Mouse (Mus musculus) hindbrain, embryonic 13.5 days (tissue): ENCODE measurements around the gene Fstl4. TPM values are rescaled to one million over a fixed set of nuclear protein-coding genes. Genes with fewer than 3 reads are reported as not detected.
A peak's percentile ranks its signal among the peaks of the same experiment; 100 is the strongest.

ENCODE experiments used
- ATAC-seq: fragments of 200-750 bp; cut with Nextera tagmentation; 2 replicates; pipeline ENCODE4 v1.8.0; 2017; ENCODE audit warnings: moderate TSS enrichment; ENCODE audit not compliant: low FRiP score
- H3K27ac ChIP-seq: fragments of 300-500 bp; sonication (generic); 2 replicates; pipeline ENCODE4 v1.5.1; 2015; ENCODE audit warnings: inconsistent platforms, mild to moderate bottlenecking, moderate library complexity
- H3K27me3 ChIP-seq: fragments of 300-500 bp; sonication (generic); 2 replicates; pipeline ENCODE4 v1.6.1; 2015; ENCODE audit warnings: mild to moderate bottlenecking, inconsistent platforms
- H3K36me3 ChIP-seq: fragments of 300-500 bp; sonication (generic); 2 replicates; pipeline ENCODE4 v1.6.1; 2015; ENCODE audit warnings: mild to moderate bottlenecking, inconsistent platforms
- H3K4me1 ChIP-seq: fragments of 300-500 bp; sonication (generic); replicated peaks from 2 replicates; pipeline ENCODE4 v1.6.1; 2015; ENCODE audit warnings: inconsistent platforms
- H3K4me2 ChIP-seq: fragments of 300-500 bp; sonication (generic); 2 replicates; pipeline ENCODE4 v1.6.1; 2015; ENCODE audit warnings: inconsistent platforms, mild to moderate bottlenecking, moderate library complexity
- H3K4me3 ChIP-seq: fragments of 300-500 bp; sonication (generic); 2 replicates; pipeline ENCODE4 v1.5.1; 2015; ENCODE audit warnings: mild to moderate bottlenecking, inconsistent platforms
- H3K9ac ChIP-seq: fragments of 300-500 bp; sonication (generic); 2 replicates; pipeline ENCODE4 v1.6.1; 2015; ENCODE audit warnings: mild to moderate bottlenecking, inconsistent platforms
- H3K9me3 ChIP-seq: fragments of 300-500 bp; sonication (generic); 2 replicates; pipeline ENCODE4 v1.6.1; 2016; ENCODE audit warnings: inconsistent platforms
- WGBS: fragments of 180-500 bp; shearing (Covaris S2); methylation state at CpG from one replicate; pipeline ENCODE4 v1.1.7; 2015; 5-methylcytosine and 5-hydroxymethylcytosine counted together
- polyA plus RNA-seq: library from polyadenylated mRNA; unstranded; fragments of >200 nt; fragmentation: Nextera tagmentation; extraction: Ambion mirVana; gene quantifications from 2 replicates; pipeline ENCODE4 v1.2.1, GENCODE M21; 2015

Fstl4 gene
- polyA plus RNA-seq, 1 experiment from 2014 or later: 9.4 TPM

- 76% methylated on average over 2 of the region's 2 CpGs for WGBS
- Histone ChIP-seq H3K4me2 (no peak overlapping the region), H3K4me3 (no peak overlapping the region), H3K27ac (no peak overlapping the region), H3K9ac (no peak overlapping the region), H3K27me3 (no peaks in the 10 kb centered on the region), H3K4me1 (0 out of 2 replicates have a peak, but pooled peaks cover 4% of the 10 kb centered on the region), H3K9me3 (0 out of 2 replicates have a peak, but pooled peaks cover 4% of the 10 kb centered on the region), H3K36me3 (no peaks in the 10 kb centered on the region)
- no peak for ATAC-seq
These were observed 113.2 kb downstream of the Fstl4 start for GRCm38 (mm10) chr11:52877662-52878061.

DNA sequence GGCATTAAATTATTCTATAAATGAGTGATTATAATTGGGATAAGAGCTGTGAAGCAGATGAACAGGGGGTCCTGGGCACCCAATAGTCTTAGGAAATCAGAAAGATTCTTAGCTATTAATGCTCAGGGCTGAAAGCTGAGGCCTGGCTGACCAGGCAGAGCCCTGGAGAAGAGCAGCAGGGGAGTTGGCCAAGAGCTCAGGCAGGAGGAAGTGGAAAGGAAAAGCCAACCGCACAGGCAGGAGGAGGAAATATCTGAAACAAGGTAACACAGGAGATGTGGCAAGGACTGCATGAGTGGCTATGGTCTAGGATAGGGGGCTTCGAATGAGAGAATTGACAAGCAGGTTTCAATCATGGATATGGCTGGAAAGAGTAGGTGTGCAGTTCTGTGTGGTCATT lies 115.5 kb downstream of the Fstl4 start:
- H3K27me3 ChIP-seq: no peaks in the 10 kb centered on the region
- 0 out of 2 replicates have a peak, but pooled peaks cover 4% of the 10 kb centered on the region for H3K4me1 ChIP-seq
- H3K9me3 ChIP-seq: no peaks in the 10 kb centered on the region
- H3K36me3 ChIP-seq: no peaks in the 10 kb centered on the region
- WGBS: 90% methylated on average over 2 of the region's 2 CpGs
- no peak overlapping the region for H3K27ac ChIP-seq
- H3K9ac ChIP-seq: no peak overlapping the region
- H3K4me2 ChIP-seq: no peak overlapping the region
- no peak for ATAC-seq
- H3K4me3 ChIP-seq: no peak overlapping the region

DNA sequence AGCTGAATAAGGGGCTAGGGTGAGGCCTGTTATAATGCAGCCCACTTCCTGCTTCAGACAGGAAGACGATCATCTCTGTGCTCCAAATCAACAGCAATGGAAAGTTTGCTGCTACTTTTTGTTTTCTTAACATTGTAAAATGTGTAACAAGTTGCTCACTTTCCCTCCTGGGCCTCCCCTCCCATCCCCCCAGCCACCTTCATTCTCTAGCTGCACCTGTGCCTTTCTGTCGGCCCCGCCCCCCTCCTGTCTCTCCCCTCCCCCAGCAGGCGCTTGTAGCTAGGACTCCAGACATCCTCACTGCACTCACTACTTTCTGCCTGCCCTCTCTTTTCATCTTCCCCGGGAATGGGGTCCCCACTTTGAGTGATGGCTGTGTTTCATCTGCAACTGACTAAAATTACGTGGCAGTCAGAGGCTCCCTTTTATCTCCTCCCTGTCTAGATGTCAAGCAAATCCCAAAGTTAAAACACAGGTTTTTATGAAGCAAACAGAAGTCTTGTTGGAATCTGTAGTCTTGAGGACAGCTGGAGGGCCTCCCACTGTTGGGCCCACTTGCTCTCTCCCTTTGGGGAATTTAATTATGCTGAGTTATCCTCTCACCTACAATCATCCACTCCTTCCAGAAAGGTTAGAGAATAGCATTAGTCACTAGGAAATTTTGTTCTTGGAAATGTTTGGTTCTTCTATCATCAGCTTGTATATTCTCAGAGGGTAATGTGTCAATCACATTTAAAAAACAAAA lies 122.3 kb downstream of the Fstl4 start:
- 13% methylated on average over 6 of the region's 6 CpGs for WGBS
- no peak overlapping the region for H3K4me3 ChIP-seq
- H3K9me3 ChIP-seq: no peaks in the 10 kb centered on the region
- no peak overlapping the region for H3K9ac ChIP-seq
- H3K4me1 ChIP-seq: peaks cover 23% of the 10 kb centered on the region
- ATAC-seq: no peak
- H3K27me3 ChIP-seq: no peaks in the 10 kb centered on the region
- H3K27ac ChIP-seq: no peak overlapping the region
- no peaks in the 10 kb centered on the region for H3K36me3 ChIP-seq
- no peak overlapping the region for H3K4me2 ChIP-seq

DNA sequence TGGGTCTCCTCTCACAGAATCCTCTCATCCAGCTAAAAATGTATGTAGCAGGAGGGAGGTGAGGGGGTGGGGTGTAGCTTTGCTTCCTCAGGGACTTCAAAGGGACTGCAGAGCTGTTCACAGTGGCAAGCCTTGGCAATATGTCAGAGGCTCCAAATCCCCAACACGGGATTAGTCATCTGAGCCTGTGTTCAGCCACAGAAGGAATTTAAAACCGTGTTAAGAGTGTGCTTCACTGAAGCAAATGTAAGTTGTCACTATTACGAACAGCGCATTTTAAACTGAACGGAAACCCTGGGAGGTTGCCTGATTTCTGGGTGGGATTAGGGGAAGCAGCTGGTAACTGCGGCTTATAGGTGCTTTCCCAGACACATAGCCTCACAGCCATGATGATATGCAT lies 123.7 kb downstream of the Fstl4 start:
- no peak overlapping the region for H3K9ac ChIP-seq

DNA sequence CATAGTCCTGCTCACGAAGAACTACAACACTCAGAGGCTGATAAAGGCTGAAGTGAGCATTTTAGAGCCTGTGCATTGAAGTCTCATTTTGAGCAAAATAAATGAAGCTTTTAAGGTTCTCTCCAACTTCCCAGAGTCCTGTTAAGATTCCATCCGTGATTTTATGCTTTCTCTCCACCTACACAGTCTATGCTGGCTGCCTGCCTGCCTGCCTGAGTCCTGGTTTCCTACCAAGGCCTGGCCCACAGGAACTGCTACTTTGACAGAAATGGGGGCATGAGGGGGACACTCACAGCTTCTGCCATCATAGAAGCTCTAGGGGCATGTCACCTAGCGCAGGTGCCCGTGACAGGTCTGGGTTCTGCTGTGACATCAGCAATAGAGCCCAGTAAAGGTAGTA lies 125.1 kb downstream of the Fstl4 start:
- no peak for ATAC-seq
- Histone ChIP-seq H3K4me1 (peaks cover 23% of the 10 kb centered on the region), H3K9ac (0 out of 2 replicates have a peak overlapping the region, but pooled peaks have one; percentile 26), H3K9me3 (no peaks in the 10 kb centered on the region), H3K4me3 (no peak overlapping the region), H3K27me3 (no peaks in the 10 kb centered on the region), H3K4me2 (no peak overlapping the region), H3K36me3 (no peaks in the 10 kb centered on the region), H3K27ac (no peak overlapping the region)
- 88% methylated on average over 4 of the region's 4 CpGs for WGBS

More for the DNA sequence above, 123.7 kb downstream of the Fstl4 start:
- H3K4me3 ChIP-seq: no peak overlapping the region
- 37% methylated on average over 6 of the region's 6 CpGs for WGBS
- no peaks in the 10 kb centered on the region for H3K27me3 ChIP-seq
- ATAC-seq: no peak
- no peaks in the 10 kb centered on the region for H3K9me3 ChIP-seq
- H3K27ac ChIP-seq: no peak overlapping the region
- H3K4me2 ChIP-seq: no peak overlapping the region
- no peaks in the 10 kb centered on the region for H3K36me3 ChIP-seq
- peaks cover 23% of the 10 kb centered on the region for H3K4me1 ChIP-seq

- H3K4me2 ChIP-seq: no peak overlapping the region
- H3K27me3 ChIP-seq: no peaks in the 10 kb centered on the region
- no peak overlapping the region for H3K27ac ChIP-seq
- WGBS: 85% methylated on average over 7 of the region's 7 CpGs
- no peak overlapping the region for H3K4me3 ChIP-seq
- no peak overlapping the region for H3K9ac ChIP-seq
- ATAC-seq: no peak
- peaks cover 23% of the 10 kb centered on the region for H3K4me1 ChIP-seq
- H3K9me3 ChIP-seq: no peaks in the 10 kb centered on the region
- no peaks in the 10 kb centered on the region for H3K36me3 ChIP-seq
These were observed 125.7 kb downstream of the Fstl4 start for GRCm38 (mm10) chr11:52890156-52890555.

- Histone ChIP-seq H3K36me3 (no peaks in the 10 kb centered on the region), H3K27me3 (no peaks in the 10 kb centered on the region), H3K9ac (no peak overlapping the region), H3K9me3 (no peaks in the 10 kb centered on the region), H3K4me2 (no peak overlapping the region), H3K27ac (no peak overlapping the region), H3K4me1 (peaks cover 11% of the 10 kb centered on the region; the same call in 1 of the 2 replicates), H3K4me3 (no peak overlapping the region)
- no peak for ATAC-seq
- WGBS: 78% methylated on average over 5 of the region's 5 CpGs
These were observed 139.7 kb downstream of the Fstl4 start for GRCm38 (mm10) chr11:52904101-52904500.

DNA sequence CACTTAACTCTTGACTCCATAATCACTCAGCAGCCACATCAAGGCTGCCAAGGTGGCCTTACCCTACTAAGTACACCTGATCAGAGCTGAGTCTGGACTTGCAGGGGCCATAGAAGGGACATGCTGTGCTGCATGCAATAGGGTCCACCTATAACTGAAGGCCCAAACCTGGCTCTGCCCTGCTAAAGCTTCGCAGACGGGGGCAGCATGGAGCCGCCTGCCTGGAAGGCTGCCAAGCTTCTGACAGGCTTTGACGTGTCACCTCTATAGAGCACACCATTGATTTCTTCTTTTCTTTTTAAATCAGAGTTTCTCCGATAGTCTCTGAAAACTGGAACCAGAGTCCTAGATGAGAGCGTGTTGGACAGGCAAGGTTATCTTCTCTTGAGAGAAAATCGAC lies 146.4 kb downstream of the Fstl4 start:
- no peaks in the 10 kb centered on the region for H3K27me3 ChIP-seq
- 50% methylated on average over 7 of the region's 7 CpGs for WGBS
- ATAC-seq: no peak
- H3K4me1 ChIP-seq: peaks cover 11% of the 10 kb centered on the region; the same call in 1 of the 2 replicates
- no peaks in the 10 kb centered on the region for H3K36me3 ChIP-seq
- no peak overlapping the region for H3K4me2 ChIP-seq
- no peaks in the 10 kb centered on the region for H3K9me3 ChIP-seq
- H3K27ac ChIP-seq: no peak overlapping the region
- no peak overlapping the region for H3K9ac ChIP-seq
- no peak overlapping the region for H3K4me3 ChIP-seq

- no peak for ATAC-seq
- 74% methylated on average over 6 of the region's 6 CpGs for WGBS
- H3K4me2 ChIP-seq: no peak overlapping the region
- peaks cover 6% of the 10 kb centered on the region; the same call in 1 of the 2 replicates for H3K9me3 ChIP-seq
- H3K9ac ChIP-seq: no peak overlapping the region
- no peak overlapping the region for H3K27ac ChIP-seq
- peaks cover 12% of the 10 kb centered on the region for H3K4me1 ChIP-seq
- H3K36me3 ChIP-seq: no peaks in the 10 kb centered on the region
- no peak overlapping the region for H3K4me3 ChIP-seq
- H3K27me3 ChIP-seq: no peaks in the 10 kb centered on the region
These were observed 150.0 kb downstream of the Fstl4 start for GRCm38 (mm10) chr11:52914431-52914830.

- no peaks in the 10 kb centered on the region for H3K36me3 ChIP-seq
- 88% methylated on average over 2 of the region's 2 CpGs for WGBS
- peaks cover 17% of the 10 kb centered on the region for H3K4me1 ChIP-seq
- peaks cover 6% of the 10 kb centered on the region; the same call in 1 of the 2 replicates for H3K9me3 ChIP-seq
- H3K27me3 ChIP-seq: no peaks in the 10 kb centered on the region
- no peak overlapping the region for H3K4me3 ChIP-seq
- H3K27ac ChIP-seq: no peak overlapping the region
- ATAC-seq: no peak
- H3K4me2 ChIP-seq: no peak overlapping the region
- no peak overlapping the region for H3K9ac ChIP-seq
These were observed 151.2 kb downstream of the Fstl4 start for GRCm38 (mm10) chr11:52915648-52916047.

DNA sequence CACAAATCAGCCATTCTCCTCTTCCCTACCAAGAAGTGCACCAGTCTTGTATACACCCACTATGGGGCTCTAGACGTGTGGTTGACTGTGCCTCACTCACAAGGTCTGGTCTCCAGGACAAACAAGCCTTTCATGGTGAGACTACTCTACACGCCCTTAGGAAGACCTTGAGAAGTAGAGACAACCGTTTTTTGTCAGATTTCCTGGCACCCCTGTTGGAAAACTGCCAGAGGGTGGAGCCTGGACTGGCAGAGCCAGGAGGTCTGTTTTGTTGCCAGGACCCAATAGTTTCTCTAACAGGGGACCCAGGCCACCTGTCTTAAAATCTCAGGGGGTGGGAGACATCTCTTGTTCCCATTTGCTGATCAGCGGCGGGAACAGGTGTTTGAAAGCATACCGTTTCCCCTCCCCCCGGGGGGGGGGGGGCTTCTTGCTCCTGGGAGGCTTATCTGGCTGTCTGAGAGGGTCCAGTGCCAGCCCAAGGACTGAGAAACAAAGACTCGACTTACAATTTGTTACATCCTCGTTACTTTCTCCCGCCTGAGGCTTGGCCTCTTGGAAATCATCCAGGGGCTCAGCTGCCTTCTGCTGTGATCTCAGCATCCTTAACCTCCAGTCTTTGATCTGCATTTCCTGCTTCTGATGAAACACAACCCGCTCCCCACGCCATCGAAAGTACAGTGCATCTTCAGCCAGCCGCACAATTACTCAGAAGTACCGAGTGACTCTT lies 155.0 kb downstream of the Fstl4 start:
- H3K36me3 ChIP-seq: no peaks in the 10 kb centered on the region
- peaks cover 6% of the 10 kb centered on the region; the same call in 1 of the 2 replicates for H3K9me3 ChIP-seq
- WGBS: 39% methylated on average over 15 of the region's 15 CpGs
- no peak overlapping the region for H3K27ac ChIP-seq
- H3K4me1 ChIP-seq: peaks cover 12% of the 10 kb centered on the region
- H3K9ac ChIP-seq: 0 out of 2 replicates have a peak overlapping the region, but pooled peaks have one; percentile 7
- H3K27me3 ChIP-seq: no peaks in the 10 kb centered on the region
- ATAC-seq: no peak
- H3K4me3 ChIP-seq: no peak overlapping the region
- H3K4me2 ChIP-seq: peak overlapping the region; percentile 25; the same call in 1 of the 2 replicates

- Histone ChIP-seq H3K4me2 (no peak overlapping the region), H3K9ac (no peak overlapping the region), H3K36me3 (no peaks in the 10 kb centered on the region), H3K27ac (no peak overlapping the region), H3K4me1 (peaks cover 9% of the 10 kb centered on the region), H3K4me3 (no peak overlapping the region), H3K9me3 (no peaks in the 10 kb centered on the region), H3K27me3 (no peaks in the 10 kb centered on the region)
- no peak for ATAC-seq
- 78% methylated on average over 2 of the region's 2 CpGs for WGBS
These were observed 159.8 kb downstream of the Fstl4 start for GRCm38 (mm10) chr11:52924196-52924595.
